ENCODE assay signal across 8 mouse cellular contexts in genomic region chr13:37434137-37434772, GRCm38 (mm10).
A peak's percentile ranks its signal among the peaks of the same experiment; 100 is the strongest.
DNase-seq lines count a peak whose midpoint lies in the region; ATAC-seq and TF ChIP-seq lines count a peak whose summit lies in the region.

No protein-coding gene starts in this region.

- intact Hi-C loops in heart, postnatal 36 days (cut with DNase I) = loop anchor here (1.0 to 5.0 kb wide), 4 partner anchors 17 to 603 kb away; partner anchors contain the start of genes Cage1 and Riok1

- no peak; the same call in 1 of the 2 replicates for TF ChIP-seq EP300 in liver, postnatal 0 days (IDR thresholded peaks at IDR 0.05; ENCODE audit: low read depth)

- under 1% methylated on average over 19 of the region's 19 CpGs for WGBS in forebrain, embryonic 12.5 days
- 2% methylated on average over 19 of the region's 19 CpGs for WGBS in liver, postnatal 0 days (ENCODE audit: insufficient replicate concordance)
- 1% methylated on average over 19 of the region's 19 CpGs for WGBS in neural tube, embryonic 12.5 days

- peak overlapping the region; percentile 49 for H3K4me3 ChIP-seq in forebrain, embryonic 12.5 days (replicated peaks)
- H3K4me3 ChIP-seq in liver, postnatal 0 days (ENCODE audit: low read depth, low read length) = peak overlapping the region; percentile 41
- peak overlapping the region; percentile 44 for H3K4me3 ChIP-seq in neural tube, embryonic 12.5 days

- no peak overlapping the region for H3K27ac ChIP-seq in forebrain, embryonic 12.5 days
- peak overlapping the region; percentile 42; the same call in 1 of the 2 replicates for H3K27ac ChIP-seq in liver, postnatal 0 days (ENCODE audit: low read depth)
- H3K27ac ChIP-seq in neural tube, embryonic 12.5 days = no peak overlapping the region

- TF ChIP-seq POLR2A in brain, embryonic 14.5 days (IDR thresholded peaks at IDR 0.05; ENCODE audit: borderline replicate concordance, extremely low read depth, insufficient read depth, insufficient read length, poor library complexity, severe bottlenecking) = no peak

- peak overlapping the region; percentile 70 for H3K4me2 ChIP-seq in forebrain, embryonic 12.5 days
- peak overlapping the region; percentile 74 for H3K4me2 ChIP-seq in liver, postnatal 0 days (ENCODE audit: low read depth, low read length)
- H3K4me2 ChIP-seq in neural tube, embryonic 12.5 days (replicated peaks) = peak overlapping the region; percentile 69

- H3K27me3 ChIP-seq in forebrain, embryonic 12.5 days = peaks cover 51% of the 10 kb centered on the region
- no peaks in the 10 kb centered on the region for H3K27me3 ChIP-seq in liver, postnatal 0 days (ENCODE audit: insufficient read depth, low read length)
- H3K27me3 ChIP-seq in neural tube, embryonic 12.5 days (replicated peaks) = peaks cover 22% of the 10 kb centered on the region

- H3K9me3 ChIP-seq in forebrain, embryonic 12.5 days = no peaks in the 10 kb centered on the region
- H3K9me3 ChIP-seq in liver, postnatal 0 days (ENCODE audit: low read length) = no peaks in the 10 kb centered on the region
- H3K9me3 ChIP-seq in neural tube, embryonic 12.5 days = no peaks in the 10 kb centered on the region

- H3K36me3 ChIP-seq in forebrain, embryonic 12.5 days (replicated peaks) = no peaks in the 10 kb centered on the region
- H3K36me3 ChIP-seq in liver, postnatal 0 days (replicated peaks; ENCODE audit: insufficient read depth, low read length) = no peaks in the 10 kb centered on the region
- H3K36me3 ChIP-seq in neural tube, embryonic 12.5 days = no peaks in the 10 kb centered on the region

- peak; percentile 90 for DNase-seq in brain, embryonic 14.5 days (ENCODE audit: low read depth)
- peak; percentile 43 to 71 for DNase-seq in heart, postnatal 36 days
- peak; percentile 60 to 85 for DNase-seq in layer of hippocampus, adult 18-20 months (ENCODE audit: low spot score in 2 of 2)
- peak; percentile 52 for DNase-seq in liver, postnatal 0 days
- DNase-seq in testis, postnatal 10 days (ENCODE audit: low spot score) = peak; percentile 56

- peak; percentile 89 for ATAC-seq in CD4-positive, CD25-positive, alpha-beta regulatory T cell, adult 4 months
- ATAC-seq in forebrain, embryonic 12.5 days (ENCODE audit: low FRiP score) = peak; percentile 68
- ATAC-seq in liver, postnatal 0 days = peak; percentile 68
- peak; percentile 61 for ATAC-seq in neural tube, embryonic 12.5 days (ENCODE audit: low FRiP score, low read depth)

- peaks cover 5% of the 10 kb centered on the region; the same call in 1 of the 2 replicates for H3K4me1 ChIP-seq in forebrain, embryonic 12.5 days
- peaks cover 4% of the 10 kb centered on the region for H3K4me1 ChIP-seq in liver, postnatal 0 days (ENCODE audit: insufficient read depth)
- H3K4me1 ChIP-seq in neural tube, embryonic 12.5 days = peaks cover 4% of the 10 kb centered on the region; the same call in 1 of the 2 replicates

- peak; percentile 85 for TF ChIP-seq CTCF in brain, embryonic 14.5 days (IDR thresholded peaks at IDR 0.05; ENCODE audit: borderline replicate concordance, extremely low read depth, insufficient read depth, insufficient read length)
- TF ChIP-seq CTCF in liver, postnatal 0 days (IDR thresholded peaks at IDR 0.05; ENCODE audit: low read depth) = peak; percentile 81

- peak overlapping the region; percentile 62 for H3K9ac ChIP-seq in forebrain, embryonic 12.5 days
- no peak overlapping the region; the same call in 1 of the 2 replicates for H3K9ac ChIP-seq in liver, postnatal 0 days (replicated peaks)
- peak overlapping the region; percentile 33 for H3K9ac ChIP-seq in neural tube, embryonic 12.5 days
